Mouse (Mus musculus) bone marrow macrophage, adult 2 months (primary cell): Measurements from ENCODE around the gene Gm28635.

ENCODE experiments used
- CTCF ChIP-seq: IDR thresholded peaks from 2 replicates; pipeline ENCODE4 v1.5.1; 2012; ENCODE audit warnings: low read depth, mild to moderate bottlenecking, low read length, moderate library complexity
- POLR2A ChIP-seq: IDR thresholded peaks from 2 replicates; pipeline ENCODE4 v1.6.1; 2012; ENCODE audit warnings: mild to moderate bottlenecking, low read depth, low read length, borderline replicate concordance

- TF ChIP-seq POLR2A (no peak), CTCF (no peak)
These were observed 37.1 kb upstream of the Gm28635 start, which contains the start of gene Zdhhc5 for GRCm38 (mm10) chr2:84714811-84715561.
